Mouse (Mus musculus) urinary bladder, postnatal 10 days (tissue): Measurements from ENCODE around the gene Plekhb1.

Experiments
- DNase-seq: peaks from one replicate; pipeline ENCODE4 v3.0.0; 2022; ENCODE audit warnings: low spot score

Gene Plekhb1

DNA sequence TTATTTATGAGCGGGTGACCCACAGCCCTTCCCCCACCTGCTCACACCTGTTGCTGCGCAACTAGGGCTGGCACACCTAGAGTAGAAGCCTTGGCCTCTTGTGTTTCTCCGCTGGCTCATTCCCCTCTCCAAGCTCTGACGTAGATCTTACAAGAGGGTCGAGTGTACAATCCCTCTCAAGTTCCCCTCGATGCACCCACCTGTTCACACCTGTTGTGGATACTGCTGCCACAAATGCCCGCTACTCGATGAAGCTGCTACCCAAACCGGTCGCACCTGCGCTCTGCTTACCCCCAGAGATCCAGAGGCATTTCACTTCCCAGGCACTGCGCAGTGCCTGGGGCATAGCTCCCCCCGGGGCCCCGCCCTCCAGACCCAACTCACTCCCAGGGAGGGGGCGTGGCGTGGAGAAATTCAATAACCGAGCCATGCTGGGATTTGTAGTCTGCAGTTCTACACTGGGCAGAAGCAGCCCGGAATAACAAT, 4.1 kb downstream of the Plekhb1 start:
- no peak for DNase-seq

DNA sequence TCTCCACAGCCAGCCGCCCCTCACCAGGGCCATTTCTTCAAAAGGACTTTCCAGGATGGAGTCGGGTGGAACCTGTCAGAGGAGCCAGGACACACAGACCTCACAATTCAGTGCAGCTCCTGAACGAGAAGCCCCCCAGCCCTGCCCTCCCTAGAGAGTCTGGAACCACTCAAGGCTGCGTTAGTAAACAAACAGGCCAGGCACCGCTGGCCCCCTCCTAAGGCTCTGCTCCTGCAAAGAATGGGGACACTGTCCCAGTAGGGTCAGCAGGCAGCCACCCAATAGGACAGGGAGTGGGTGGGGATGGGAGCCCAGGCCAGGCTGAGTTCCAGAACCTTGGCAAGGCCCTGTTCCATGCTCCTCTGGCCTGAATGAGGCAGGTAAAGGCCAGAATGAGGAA, 5.5 kb downstream of the Plekhb1 start:
- no peak for DNase-seq

DNA sequence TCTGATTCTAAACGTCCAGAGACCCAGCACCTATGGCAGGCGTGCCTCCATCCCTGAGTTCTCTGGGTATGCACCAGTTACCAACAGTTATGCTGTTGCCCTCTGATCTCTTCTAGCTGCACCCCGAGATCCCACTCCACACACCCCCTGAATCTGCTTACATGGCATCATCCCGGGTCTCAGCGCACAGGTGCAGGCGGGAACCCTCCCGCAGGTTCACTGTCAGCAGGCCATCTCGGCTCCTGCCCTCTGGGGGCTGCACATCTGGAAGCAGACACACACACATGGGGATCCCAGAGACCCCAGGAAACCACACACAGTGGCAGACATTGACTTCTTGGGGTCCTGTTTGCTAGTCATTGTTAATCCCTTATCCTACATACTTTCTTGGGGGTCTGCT, 7.8 kb downstream of the Plekhb1 start:
- no peak for DNase-seq

DNA sequence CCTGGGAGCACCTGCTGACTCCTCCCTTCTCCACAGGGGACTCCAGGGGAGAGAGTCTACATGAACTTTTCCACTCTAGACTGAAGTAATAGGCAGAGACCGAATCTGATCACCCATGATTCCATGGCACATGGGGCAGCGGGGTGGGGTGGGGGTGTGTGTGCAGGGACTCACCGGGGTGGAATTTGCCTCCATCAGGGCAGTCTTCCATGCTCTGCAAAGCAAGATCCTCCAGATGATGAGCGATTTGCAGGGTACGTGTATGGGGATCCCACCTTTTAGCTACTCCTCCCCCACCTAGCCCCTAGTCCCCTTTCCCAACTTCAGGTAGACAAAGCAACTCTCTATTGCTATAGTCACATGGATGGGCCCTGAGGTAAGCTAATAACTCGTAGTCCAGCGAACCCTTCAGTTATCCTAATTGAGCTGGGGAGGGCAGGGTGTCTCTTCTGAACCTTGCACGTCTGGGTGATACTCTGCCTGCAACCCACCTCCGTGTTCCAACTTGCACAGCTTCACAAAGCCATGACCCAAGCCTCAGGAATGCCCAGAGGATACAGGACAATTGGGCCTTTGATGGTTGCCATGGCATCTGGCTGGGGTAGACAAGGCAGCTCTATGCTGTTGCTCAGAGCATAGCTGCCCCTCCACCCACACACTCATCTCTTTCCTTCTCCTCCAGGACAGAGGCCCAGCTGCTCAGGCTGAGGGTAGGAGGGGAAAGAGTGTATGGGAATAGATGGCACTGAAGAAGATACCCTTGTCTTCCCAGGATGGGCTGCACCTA, 8.5 kb downstream of the Plekhb1 start:
- DNase-seq: no peak

DNA sequence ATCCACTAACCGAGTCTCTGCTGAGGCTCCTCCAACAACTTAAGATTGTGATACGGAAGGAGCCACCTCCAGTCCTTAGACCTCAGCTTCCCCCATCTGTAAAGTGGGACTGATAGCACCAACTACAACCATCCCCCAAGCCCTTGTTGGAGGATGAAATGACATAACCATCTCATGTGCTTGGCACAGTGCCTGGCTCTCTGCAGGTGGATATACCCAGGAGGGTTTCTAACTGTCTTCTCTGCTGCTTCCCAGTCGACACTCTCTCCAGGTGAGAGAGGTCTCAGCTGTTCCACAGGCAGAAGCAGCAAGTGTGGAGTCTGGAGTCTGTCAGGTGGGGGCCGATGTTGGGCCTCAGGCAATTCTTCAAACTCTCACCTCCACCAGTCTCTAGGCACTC, 11.2 kb downstream of the Plekhb1 start:
- DNase-seq: no peak

DNA sequence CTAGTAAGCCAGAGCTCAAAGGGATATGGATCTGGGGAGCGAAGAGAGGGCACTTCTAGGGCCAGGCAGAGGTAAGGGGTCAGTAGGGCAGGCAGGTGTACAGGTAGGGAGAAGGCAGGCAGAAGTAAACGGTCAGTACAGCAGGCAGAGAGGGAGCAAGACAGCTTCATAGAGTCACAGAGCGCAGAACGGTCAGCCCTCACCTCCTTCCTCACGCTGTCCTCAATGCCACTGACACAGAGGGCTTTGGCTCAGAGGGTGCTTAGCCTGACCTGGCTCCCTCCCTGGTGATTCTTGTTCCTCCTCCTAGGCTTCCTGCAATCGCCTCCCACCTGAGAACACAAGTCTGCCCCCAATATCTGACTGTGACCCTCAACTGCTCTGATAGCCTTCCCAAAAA, 11.8 kb downstream of the Plekhb1 start:
- no peak for DNase-seq

DNA sequence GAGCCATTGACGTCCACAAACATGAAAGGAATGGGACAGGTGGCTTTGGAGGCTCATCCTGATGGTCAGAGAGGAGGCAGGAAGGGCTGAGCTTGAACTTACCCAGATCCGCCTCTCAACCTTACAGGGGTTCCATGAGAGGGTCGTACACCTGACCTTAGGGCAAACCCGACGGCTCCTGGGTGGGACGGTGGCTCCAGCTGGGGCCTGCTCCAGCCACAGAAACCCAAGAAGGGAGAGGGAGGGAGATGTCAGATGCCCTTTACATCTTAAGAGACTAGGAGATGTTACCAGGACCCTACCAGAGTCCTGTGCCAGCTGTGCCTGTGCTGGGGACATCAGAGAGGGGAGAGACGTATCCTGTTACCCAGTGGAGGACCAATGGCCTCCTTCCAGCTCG, 12.4 kb downstream of the Plekhb1 start:
- no peak for DNase-seq

DNA sequence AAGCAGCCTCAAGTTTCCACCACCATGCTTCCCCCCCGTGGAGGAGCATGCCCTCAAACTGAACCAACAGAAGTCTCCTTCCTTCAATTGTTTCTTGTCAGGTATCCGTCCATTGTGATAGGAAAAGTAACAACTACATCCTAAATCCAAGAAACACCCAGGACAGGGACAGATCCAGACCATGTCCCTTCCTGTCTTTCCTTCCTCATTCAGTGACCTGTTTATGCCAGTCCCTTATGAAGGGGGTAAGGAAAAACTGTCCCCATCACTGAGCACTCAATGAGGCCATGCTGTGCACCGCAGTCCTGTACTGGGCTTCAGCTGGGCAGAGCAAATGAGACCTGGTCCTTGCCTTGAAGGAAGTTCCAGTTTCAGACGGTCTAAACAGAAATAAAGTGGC, 13.1 kb downstream of the Plekhb1 start:
- DNase-seq: no peak

DNA sequence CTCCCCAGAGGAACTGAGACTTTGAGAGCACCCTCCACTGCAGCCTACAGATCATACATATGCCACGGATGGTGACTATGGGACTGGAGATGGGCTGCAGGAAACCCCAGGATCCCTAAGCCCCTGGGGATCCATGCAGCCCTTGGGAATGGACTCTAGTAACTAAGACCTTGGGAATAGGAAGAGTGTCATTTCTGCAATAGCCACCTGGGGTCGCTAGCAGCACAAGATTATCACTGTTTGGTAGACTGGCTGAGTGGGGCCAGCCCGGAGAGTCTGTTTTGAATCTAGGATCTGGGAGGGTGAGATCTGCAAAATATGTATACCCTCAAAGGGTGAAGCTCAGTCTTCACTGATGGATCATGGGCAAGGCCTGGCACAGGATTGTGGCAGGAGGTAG, 17.1 kb downstream of the Plekhb1 start:
- no peak for DNase-seq

DNA sequence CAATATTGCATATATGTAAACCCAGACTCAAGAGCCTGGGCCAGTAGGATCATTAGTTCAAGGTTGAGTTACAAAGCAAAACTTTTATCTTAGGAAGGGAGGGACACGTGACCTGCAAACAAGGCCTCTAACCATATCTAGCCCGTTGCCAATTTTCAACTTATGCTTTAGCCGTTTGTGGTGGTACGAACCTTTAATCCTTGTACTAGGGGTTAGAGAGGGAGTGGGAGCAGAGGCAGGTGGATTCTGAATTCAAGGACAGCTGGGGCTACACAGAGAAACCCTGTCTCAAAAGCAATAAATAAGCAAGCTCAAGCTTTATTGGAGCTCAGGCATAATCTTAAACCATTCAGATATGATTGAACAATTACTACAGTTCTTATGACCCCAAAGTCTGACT, 19.8 kb downstream of the Plekhb1 start:
- no peak for DNase-seq

DNA sequence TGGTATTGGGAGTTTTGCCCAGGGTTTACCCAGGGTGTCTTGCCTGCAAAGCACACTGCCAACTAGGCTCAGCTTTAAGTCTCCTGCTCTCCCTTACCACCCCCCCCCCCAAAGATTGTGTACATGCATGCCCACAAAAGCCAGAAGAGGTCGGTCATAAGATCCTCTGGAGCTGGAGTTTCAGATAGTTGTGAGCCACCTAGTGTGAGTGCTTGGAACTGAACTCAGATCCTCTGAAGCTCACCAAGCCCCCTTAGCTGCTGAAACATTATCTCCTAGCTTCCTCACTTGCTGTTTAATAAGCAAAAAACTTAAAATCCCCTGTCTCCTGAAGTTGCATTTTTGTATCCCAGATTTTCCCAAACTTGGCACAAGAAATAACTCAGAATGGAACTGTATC, 24.6 kb downstream of the Plekhb1 start:
- no peak for DNase-seq

DNA sequence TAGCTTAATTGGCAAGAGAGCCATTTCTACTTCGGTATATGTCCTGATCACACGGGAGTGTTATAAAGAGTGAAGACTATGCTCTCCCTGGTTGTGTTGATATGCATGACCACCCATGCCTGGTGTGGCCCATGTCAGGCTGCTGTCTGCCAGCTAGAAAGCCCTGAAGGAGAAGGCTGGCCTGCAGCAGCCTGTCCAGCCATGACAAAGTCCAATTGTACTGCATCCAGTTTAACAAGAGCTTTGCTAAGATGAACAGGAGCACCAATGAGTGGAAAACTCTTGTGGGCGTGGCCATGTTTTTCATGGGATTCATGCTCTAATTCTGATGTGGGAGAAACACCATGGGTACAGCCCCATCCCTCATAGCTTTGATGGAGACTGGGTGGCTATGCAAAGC, 37.7 kb downstream of the Plekhb1 start:
- no peak for DNase-seq

DNA sequence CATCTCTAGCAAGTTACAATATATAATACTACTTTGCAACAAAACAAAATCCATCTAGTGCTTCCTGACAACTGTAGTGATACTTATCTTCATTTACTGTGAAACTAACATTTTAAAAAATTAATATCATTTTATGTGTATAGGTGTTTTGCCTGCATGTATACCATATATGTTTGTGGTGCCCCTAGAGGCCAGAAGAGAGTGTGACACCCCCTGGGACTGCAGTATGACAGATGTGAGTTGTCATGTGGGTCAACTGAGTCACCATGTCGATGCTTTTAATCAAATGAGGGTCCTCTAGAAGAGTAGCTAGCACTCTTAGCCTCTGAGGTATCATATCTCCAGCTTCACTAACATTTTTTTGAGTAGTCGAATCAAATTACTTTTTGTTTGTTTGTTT, 39.9 kb downstream of the Plekhb1 start:
- DNase-seq: no peak

DNA sequence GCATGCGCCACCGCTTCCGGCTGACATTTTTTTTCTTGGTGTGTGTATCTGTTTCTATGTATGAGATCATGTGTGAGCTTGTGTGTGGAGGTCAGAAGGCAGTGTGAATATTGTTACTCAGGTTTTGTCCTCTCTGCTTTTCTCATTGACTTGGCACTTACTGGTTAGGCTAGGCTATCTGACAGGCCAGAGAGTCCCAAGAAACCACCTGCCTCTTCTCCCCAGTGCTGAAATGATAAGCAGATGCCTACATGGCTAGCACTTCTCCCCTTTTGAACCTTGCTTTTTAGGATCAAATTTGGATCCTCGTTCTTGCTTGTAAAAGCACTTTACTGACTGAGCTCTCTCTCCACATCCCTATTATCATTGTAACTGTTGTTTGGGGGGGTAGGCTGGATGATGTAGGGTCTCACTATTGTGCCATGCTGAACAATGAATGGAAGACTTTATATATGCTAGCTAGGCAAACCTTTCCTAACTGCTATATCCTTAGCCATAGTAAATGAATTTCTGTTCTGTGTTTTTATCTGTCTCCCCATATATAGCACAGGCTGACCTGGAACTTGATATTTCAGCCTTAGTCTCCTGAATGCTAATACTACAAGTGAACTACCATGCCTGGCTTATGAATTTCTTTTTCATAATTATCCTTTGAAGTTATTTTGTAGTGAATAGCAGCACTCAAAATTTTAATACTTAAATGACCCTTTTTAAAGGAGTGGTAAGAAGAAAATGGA, 45.9 kb downstream of the Plekhb1 start:
- DNase-seq: no peak

DNA sequence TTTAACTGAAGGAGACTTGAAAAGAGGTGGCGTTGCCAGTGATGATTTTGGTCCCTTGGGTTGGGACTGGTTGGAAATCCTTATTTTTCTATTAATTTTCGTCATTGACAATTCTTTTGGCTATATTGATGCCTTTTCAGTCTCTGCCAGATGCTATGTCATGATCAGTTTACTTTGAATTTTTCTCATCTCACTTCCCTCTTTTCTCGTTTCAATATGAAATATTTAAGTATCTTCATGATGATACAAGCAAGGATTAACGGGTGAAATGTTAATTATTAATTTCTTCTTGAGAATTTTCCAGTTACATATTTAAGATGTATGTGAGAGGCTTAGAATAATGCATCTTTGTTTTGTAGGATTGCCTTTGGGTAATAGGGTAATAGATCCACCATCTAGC, 53.3 kb downstream of the Plekhb1 start:
- DNase-seq: no peak

DNA sequence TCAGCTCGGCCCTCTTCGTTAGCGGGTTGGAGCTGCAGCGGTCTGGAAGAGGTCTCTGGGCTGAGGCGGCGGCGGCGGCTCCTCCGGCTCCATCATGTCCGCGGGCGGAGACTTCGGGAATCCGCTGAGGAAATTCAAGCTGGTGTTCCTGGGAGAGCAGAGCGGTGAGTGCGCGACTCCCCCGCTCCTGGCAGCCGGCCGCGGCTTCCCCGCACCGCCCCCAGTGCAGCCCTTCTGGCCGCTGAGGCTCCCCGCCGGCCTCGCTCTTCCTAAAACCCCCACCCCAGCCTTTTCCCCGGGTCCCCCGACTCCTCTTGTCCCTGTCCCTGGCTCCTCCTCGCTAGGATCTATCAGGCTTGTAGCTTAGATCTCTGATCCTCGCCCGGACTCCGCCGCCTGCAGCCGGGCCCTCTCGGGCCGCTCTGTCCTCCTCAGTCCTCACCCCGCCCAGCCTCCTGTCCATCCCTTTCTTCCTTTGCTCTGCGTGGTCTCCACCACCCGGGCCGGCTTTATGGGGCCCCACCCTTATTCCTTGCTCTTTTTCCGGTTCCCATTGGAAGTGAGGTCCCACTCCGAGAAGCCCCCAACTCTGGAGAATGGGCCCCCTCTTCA, 54.0 kb downstream of the Plekhb1 start, which contains the start of gene Mrpl48:
Gene Mrpl48 (minus strand): TSS at position 172 of the 612 bp plus-strand sequence.
- DNase-seq: peak; percentile 11

DNA sequence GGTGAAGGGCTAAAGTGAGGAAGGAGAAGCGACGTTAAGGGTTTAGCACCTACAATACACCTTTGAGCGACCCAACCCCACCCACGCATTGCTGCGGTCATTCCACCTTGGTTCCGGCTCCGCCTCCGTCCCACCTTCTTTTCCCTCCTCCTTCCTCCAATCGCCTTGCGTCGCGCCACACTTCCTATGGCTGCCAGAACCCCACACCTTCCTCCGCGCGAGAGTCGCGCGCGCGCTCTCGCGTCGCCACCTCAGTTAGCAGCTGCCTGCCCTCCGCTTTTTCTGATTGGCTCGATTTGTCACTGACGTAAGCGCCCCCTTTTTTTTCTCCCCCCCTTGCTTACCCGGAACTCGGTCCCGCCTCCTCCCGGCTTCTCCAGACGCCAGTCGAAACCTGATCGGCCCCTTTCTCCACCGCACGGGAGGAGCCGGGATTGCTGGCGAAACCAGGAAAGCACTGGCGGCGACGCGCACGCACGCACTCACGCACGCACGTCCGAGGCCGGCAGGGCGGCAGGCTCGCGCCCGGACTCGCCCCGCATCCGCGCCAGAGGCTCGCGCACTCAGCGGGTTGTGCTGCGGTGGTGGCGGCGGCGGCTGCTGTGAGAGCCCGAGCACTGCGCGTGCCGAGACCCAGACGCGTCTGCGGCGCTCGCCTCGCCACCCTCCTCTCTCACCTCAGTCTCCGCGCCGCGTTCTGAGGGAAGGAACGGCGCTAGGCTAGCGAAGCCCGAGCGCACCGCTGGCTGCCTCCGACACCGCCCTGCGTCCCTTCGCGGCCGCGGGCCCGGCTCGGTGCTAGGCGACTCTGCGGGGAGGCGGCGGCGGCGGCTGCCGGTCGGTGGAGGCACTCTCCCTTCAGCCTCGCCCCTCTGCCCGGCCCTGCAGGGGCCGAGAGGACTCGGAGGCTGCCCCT, 54.7 kb downstream of the Plekhb1 start, which contains the start of gene Rab6a:
Gene Rab6a (plus strand): TSS at position 197 of the 916 bp plus-strand sequence.
- DNase-seq: peak; percentile 87

DNA sequence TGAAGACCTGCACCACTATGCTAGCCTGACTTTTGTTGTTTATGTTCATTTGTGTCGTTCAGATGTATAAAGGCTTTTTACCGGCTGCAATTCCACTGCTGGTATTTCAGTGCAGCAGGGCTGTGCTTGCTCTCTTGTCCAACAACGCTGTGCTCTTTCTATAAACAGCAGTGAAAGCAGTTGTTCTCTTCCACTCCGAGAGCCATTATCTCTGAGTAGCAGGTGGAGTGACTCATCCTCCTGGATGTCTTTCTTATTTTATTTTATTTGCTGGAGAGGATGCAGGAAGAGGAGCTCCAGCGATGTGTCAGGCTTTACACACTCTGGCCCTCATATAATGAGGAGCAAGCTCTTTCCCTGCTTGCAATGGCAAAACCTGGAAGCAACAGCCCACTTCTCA, 62.0 kb downstream of the Plekhb1 start:
- DNase-seq: no peak

DNA sequence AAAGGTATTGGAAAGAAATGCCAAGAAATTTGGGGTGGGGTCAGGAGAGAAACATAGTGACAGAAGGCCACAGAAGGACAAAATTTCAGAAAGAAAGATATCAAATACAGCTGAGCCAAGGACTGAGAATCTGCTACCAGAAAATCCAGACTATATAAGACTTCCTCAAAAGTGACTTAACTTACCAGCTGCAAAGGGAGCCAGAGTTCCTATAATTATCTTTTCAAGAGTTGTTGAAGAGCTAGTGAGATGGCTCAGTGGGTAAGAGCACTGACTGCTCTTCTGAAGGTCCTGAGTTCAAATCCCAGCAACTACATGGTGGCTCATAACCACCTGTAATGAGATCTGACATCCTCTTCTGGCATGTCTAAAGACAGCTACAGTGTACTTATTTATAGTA, 68.9 kb downstream of the Plekhb1 start:
- DNase-seq: no peak
